Mouse (Mus musculus) testis, adult 2 months (tissue): Measurements from ENCODE around the gene Atxn7l2. TPM values are rescaled to one million over a fixed set of nuclear protein-coding genes. Genes with fewer than 3 reads are reported as not detected.
"Not testable (repeated sequence)": the region's sequence is repeated elsewhere in the genome, so short reads cannot be mapped to it uniquely, and the experiment has no call there.

ENCODE experiments used
- H3K27ac ChIP-seq: fragments of 200-500 bp; 2 replicates; pipeline ENCODE4 v1.5.1; 2012; ENCODE audit warnings: low read depth, low read length; ENCODE audit not compliant: control insufficient read depth, insufficient read depth
- H3K27me3 ChIP-seq: fragments of 200-500 bp; 2 replicates; pipeline ENCODE4 v1.6.1; 2012; ENCODE audit warnings: mild to moderate bottlenecking, low read length, moderate library complexity; ENCODE audit not compliant: control insufficient read depth, insufficient read depth
- H3K36me3 ChIP-seq: fragments of 200-500 bp; 2 replicates; pipeline ENCODE4 v1.6.1; 2012; ENCODE audit warnings: mild to moderate bottlenecking, low read length; ENCODE audit not compliant: control insufficient read depth, insufficient read depth
- H3K4me1 ChIP-seq: fragments of 200-500 bp; 2 replicates; pipeline ENCODE4 v1.6.1; 2012; ENCODE audit warnings: low read length; ENCODE audit not compliant: control insufficient read depth, insufficient read depth
- H3K4me3 ChIP-seq: fragments of 200-500 bp; 2 replicates; pipeline ENCODE4 v1.5.1; 2012; ENCODE audit warnings: low read depth, mild to moderate bottlenecking, low read length, moderate library complexity, mixed read lengths; ENCODE audit not compliant: control insufficient read depth
- CTCF ChIP-seq: fragments of 200-500 bp; IDR thresholded peaks from 2 replicates; pipeline ENCODE4 v1.5.1; 2012; ENCODE audit warnings: low read depth, mild to moderate bottlenecking, inconsistent platforms, low read length, moderate library complexity; ENCODE audit not compliant: control insufficient read depth, insufficient read depth, insufficient replicate concordance
- POLR2A ChIP-seq: fragments of 200-500 bp; IDR thresholded peaks from 2 replicates; pipeline ENCODE4 v1.6.1; 2012; ENCODE audit warnings: low read depth, mild to moderate bottlenecking, inconsistent platforms, low read length, moderate library complexity; ENCODE audit not compliant: control insufficient read depth
- polyA plus RNA-seq: library from polyadenylated mRNA; depleted of rRNA; stranded (reverse); fragments of >200 nt; gene quantifications from 2 replicates; pipeline ENCODE4 v1.2.3, GENCODE M21; 2012; rRNA removed

The Atxn7l2 gene
- 9.2 and 11.0 TPM in 2 replicates for polyA plus RNA-seq

DNA sequence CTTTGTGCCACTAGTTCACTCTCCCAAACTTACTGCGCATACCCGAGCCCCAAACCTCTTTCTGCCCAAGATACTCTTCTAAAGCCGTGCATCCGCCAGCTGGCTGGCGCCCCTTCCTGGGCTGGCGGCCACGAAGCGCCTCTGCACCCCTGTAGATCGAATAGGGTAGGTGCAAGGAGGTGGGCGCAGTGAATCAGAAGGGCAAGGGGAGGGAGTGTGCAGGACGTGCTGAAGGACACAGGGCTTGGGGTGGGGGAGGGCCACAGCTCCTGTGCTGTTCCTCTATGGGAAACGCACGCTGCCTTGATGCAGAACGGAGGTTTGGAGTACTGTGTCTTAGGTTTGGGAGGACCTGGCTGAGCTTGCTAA lies at the start of gene Atxn7l2:
TSS of gene Atxn7l2 (minus strand) at position 164 of the 369 bp plus-strand sequence.
- TF ChIP-seq POLR2A (no peak), CTCF (no peak)
- H3K36me3 ChIP-seq = no peaks in the 10 kb centered on the region
- peak within 1 kb of the TSS; percentile 91 for H3K4me3 ChIP-seq
- H3K4me1 ChIP-seq = peaks cover 14% of the 10 kb centered on the region
- no peaks in the 10 kb centered on the region for H3K27me3 ChIP-seq
- peak within 1 kb of the TSS; percentile 80 for H3K27ac ChIP-seq

DNA sequence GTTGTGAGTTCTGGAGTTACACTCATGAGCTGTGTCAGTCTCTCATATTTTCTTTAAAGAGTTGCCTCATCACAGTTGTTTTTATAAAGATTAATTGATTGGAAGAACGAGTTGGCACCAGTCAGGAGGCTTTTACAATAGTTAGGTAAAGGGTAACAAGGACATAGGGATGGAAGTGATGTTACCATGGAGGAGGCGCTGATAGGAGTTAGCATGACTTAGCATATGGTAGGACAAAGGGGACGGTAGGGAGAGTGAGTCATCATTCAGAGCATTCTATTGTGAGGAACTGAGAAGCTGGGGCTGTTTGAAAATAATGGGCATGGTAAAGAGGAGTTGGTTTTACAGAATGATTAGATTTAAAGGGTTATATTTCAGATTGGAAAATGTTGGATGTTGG lies 48.6 kb upstream of the Atxn7l2 start:
- Histone ChIP-seq H3K27ac (no peak overlapping the region), H3K36me3 (no peaks in the 10 kb centered on the region; the same call in none of the 2 replicates), H3K4me1 (peaks cover 3% of the 10 kb centered on the region), H3K4me3 (no peak overlapping the region), H3K27me3 (no peaks in the 10 kb centered on the region)
- TF ChIP-seq CTCF (no peak), POLR2A (no peak)

DNA sequence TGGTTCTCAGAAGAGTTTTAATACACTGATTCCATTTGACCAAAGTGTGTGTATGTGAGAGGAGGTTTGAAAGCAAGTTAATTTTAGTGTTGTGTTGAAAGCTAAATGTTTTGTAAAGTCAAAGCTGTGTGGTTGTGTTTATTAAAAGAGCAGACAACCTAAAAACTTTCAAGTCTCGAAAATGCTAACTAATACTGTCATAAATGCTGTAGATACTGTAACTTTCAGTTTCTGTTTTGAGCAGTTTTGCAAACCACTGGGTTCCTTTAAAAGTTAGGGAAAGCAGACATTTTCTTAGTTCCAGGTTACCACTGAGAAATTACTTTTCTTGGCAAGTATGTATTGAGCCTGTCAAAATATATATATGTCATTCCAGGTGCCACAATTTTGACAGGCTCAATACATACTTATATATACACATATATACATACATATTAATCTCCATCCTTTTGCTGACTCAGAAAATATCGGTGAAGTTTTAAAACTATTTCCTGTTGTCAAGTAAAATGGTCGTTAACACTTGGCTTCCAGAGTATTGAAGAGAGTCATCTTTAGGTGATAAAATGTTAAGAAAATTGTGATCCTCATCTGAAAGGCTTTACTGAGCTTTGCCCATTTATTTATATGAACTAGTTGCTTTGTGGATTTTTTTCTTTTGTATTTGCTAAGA lies 47.2 kb upstream of the Atxn7l2 start:
- Histone ChIP-seq H3K27ac (no peak overlapping the region), H3K4me1 (peaks cover 3% of the 10 kb centered on the region), H3K27me3 (no peaks in the 10 kb centered on the region), H3K4me3 (no peak overlapping the region; the same call in 1 of the 2 replicates), H3K36me3 (no peaks in the 10 kb centered on the region; the same call in none of the 2 replicates)
- TF ChIP-seq POLR2A (no peak), CTCF (no peak)

DNA sequence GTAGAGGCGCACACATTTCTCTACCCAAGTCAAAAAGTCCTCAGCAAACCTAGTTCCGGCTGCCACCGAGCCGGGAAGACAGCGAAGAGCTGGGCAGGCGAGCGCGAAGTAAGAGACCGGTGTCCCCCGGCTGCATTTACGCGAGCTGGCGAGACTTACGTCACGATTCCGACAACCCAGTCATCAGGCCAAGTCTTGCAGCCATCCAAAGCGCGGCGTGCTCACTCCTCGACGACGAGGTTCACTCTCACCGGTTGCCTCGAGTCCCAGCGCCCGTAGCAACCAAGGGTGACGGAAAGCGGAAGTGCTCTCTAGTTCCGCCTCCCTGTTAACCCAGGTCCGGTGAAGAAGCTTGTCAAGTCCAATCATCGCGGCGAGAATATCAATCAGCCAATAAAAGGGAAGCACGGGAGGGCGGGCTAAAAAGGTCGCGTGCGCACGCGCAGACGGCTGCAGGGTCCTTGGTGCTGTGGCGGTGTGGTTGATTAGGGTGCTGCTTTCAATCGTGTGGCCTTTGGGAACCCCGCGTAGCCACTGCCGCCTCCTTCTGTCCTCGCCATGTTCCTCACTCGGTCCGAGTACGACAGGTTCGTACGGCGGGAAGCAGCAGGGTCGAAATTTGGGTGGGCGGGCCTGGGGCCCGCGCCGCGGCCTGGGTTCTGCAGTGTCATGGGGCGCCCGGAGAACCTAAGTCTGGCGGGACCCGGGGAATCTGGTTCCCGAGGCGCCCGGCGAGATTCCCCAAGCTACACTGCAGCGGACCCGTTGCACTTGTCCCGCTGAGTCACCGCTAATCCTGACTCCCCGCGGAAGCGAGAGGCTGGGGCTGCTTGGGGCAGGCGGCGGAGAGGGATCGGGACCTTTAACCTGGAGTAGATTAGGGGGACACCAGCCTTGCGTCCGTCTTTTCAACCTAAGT lies 46.2 kb upstream of the Atxn7l2 start, which contains the start of gene Psma5:
TSS of gene Psma5 (plus strand) at position 208 of the 919 bp plus-strand sequence.
- peak within 1 kb of the TSS; percentile 99 for H3K4me3 ChIP-seq
- no peaks in the 10 kb centered on the region for H3K27me3 ChIP-seq
- TF ChIP-seq CTCF = no peak
- TF ChIP-seq POLR2A = peak; percentile 88
- H3K36me3 ChIP-seq = no peaks in the 10 kb centered on the region; the same call in 1 of the 2 replicates
- peak within 1 kb of the TSS; percentile 94 for H3K27ac ChIP-seq
- H3K4me1 ChIP-seq = peaks cover 3% of the 10 kb centered on the region

DNA sequence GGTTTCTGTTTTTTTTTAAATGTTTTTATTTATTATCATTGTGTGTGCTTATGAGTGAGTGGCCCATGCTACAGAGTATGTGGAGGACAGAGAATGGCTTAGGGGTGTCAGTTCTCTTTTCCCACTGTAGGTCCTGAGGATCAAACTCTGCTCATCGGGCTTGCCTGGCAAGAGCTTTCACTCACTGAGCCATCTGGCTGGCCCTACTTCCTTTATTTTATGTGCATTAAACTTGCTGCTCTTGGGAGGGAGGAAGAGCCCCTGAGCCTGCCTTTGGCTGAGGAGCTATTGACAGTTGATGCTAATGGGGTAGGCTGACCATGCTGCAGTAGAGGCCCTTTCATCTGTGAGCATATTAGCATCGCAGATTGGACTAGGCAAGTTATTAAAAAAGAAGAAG lies 36.1 kb upstream of the Atxn7l2 start:
- Histone ChIP-seq H3K27ac (no peak overlapping the region), H3K27me3 (no peaks in the 10 kb centered on the region), H3K36me3 (no peaks in the 10 kb centered on the region), H3K4me1 (no peaks in the 10 kb centered on the region), H3K4me3 (no peak overlapping the region)
- no peak for TF ChIP-seq CTCF
- TF ChIP-seq POLR2A = no peak

DNA sequence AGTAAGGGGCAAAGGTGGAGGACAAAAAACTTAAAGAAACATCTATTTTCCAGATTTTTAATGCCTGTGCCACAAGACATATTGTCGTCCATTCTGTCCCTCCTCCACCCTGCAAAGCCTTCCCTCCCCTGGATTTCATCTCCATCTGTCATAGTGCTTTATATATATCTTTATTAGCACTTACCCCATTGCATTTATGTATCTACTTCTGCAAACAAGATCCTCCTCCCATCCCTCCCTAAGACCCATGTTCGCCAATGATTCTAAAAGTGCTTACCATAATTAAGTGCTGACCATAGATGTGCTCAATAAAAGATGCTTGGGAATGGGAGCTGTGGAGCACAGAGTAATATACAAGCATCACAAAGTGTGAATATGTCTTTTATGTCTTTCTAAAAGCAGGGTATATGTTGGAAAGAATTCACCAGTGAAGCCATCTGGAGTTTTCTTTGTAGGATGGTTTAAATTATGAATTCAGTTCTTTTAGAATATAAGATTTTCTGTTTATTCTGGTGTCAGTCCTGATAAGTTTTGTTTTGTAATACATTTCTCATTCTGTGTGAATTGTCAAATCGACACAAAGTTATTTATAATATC lies 30.6 kb upstream of the Atxn7l2 start:
- Histone ChIP-seq H3K4me3 (no peak overlapping the region), H3K4me1 (peaks cover 3% of the 10 kb centered on the region), H3K27me3 (no peaks in the 10 kb centered on the region), H3K27ac (no peak overlapping the region), H3K36me3 (no peaks in the 10 kb centered on the region)
- TF ChIP-seq POLR2A (no peak), CTCF (no peak)

- not testable (repeated sequence) for H3K27me3 ChIP-seq, H3K4me3 ChIP-seq, H3K27ac ChIP-seq, H3K4me1 ChIP-seq, H3K36me3 ChIP-seq
Measured at GRCm38 (mm10) chr3:108237474-108238102, 26.9 kb upstream of the Atxn7l2 start.
